8 mouse cellular contexts compared by ENCODE assay signal in genomic region chr19:5729444-5729815, GRCm38 (mm10). TPM values are rescaled to one million over a fixed set of nuclear protein-coding genes. Genes with fewer than 3 reads are reported as not detected.
DNase-seq lines count a peak whose midpoint lies in the region; ATAC-seq and TF ChIP-seq lines count a peak whose summit lies in the region.

Gene Fam89b (minus strand): TSS chr19:5729653.

- intact Hi-C loops in left cerebral cortex, adult 2 months (cut with DNase I): loop anchor here (1.0 to 5.0 kb wide), 3 partner anchors 18 to 128 kb away; partner anchors contain the start of gene Sipa1

- H3K36me3 ChIP-seq in hindbrain, embryonic 15.5 days: no peaks in the 10 kb centered on the region

- H3K27me3 ChIP-seq in hindbrain, embryonic 15.5 days: no peaks in the 10 kb centered on the region

- no peaks in the 10 kb centered on the region for H3K9me3 ChIP-seq in hindbrain, embryonic 15.5 days

- no peak; the same call in 1 of the 2 replicates for TF ChIP-seq CTCF in left cerebral cortex, adult 2 months (IDR thresholded peaks at IDR 0.05)

- H3K9ac ChIP-seq in hindbrain, embryonic 15.5 days: peak within 1 kb of the TSS; percentile 94

- peak; percentile 92 for DNase-seq in ZHBTc4 (ENCODE audit: low read depth, low spot score)
- DNase-seq in cerebellum, postnatal 36 days: peak; percentile 82 to 84
- DNase-seq in gastrocnemius, adult 18-20 months (ENCODE audit: low spot score): peak; percentile 90
- peak; percentile 78 to 81 for DNase-seq in left cerebral cortex, adult 2 months (ENCODE audit: extremely low spot score in 1 of 2, low spot score in 2 of 2)
- DNase-seq in right cerebral cortex, adult 2 months (ENCODE audit: low spot score in 2 of 2): peak; percentile 79 to 85
- peak; percentile 61 for DNase-seq in urinary bladder, postnatal 10 days (ENCODE audit: low spot score)

- H3K27ac ChIP-seq in hindbrain, embryonic 15.5 days (replicated peaks): peak within 1 kb of the TSS; percentile 91
- H3K27ac ChIP-seq in left cerebral cortex, adult 2 months: peak within 1 kb of the TSS; percentile 90

- WGBS in hindbrain, embryonic 15.5 days: under 1% methylated on average over 37 of the region's 37 CpGs

- peak within 1 kb of the TSS; percentile 97 for H3K4me2 ChIP-seq in hindbrain, embryonic 15.5 days

- ATAC-seq in hindbrain, embryonic 15.5 days (ENCODE audit: low FRiP score, low read depth): peak; percentile 82
- ATAC-seq in megakaryocyte, adult 5-6 weeks (ENCODE audit: poor library complexity, severe bottlenecking): peak; percentile 34

- H3K4me1 ChIP-seq in hindbrain, embryonic 15.5 days (replicated peaks): peaks cover 67% of the 10 kb centered on the region

- H3K4me3 ChIP-seq in hindbrain, embryonic 15.5 days: peak within 1 kb of the TSS; percentile 81
- H3K4me3 ChIP-seq in left cerebral cortex, adult 2 months: peak within 1 kb of the TSS; percentile 94

RNA-seq across cellular contexts. Expression of gene Fam89b, which starts in this region (rescaled TPM):
- 10 to 100 TPM; 20.1 to 21.3 TPM for total RNA-seq in gastrocnemius, adult 18-20 months (2021)
- polyA plus RNA-seq in hindbrain, embryonic 15.5 days (2015; fragmentation: Nextera tagmentation; extraction: Ambion mirVana): 139 and 149 TPM in 2 replicates
- 10 to 100 TPM; 27.5 to 32.4 TPM for total RNA-seq in left cerebral cortex, adult 2 months (2021)
- 95.7 and 114 TPM in 2 replicates for total RNA-seq in megakaryocyte, adult 5-6 weeks (2015)
- total RNA-seq in megakaryocyte, adult 5-6 weeks (2017): 65.5 and 78.8 TPM in 2 replicates

Comparison
In these comparisons a context has a peak if more than half of its experiments do, and no peak if none do; other contexts are left out.
1. Peak in every context shown above with its lines: DNase-seq, ATAC-seq, H3K4me3 ChIP-seq and H3K27ac ChIP-seq.